Mouse (Mus musculus) cerebellum, adult (tissue): Measurements from ENCODE around the gene Lrrc4c.
A peak's percentile ranks its signal among the peaks of the same experiment; 100 is the strongest.

ENCODE experiments used
- ATAC-seq: cut with Nextera tagmentation; 2 replicates; pipeline ENCODE4 v1.9.2; 2017; ENCODE audit warnings: mild to moderate bottlenecking, moderate library complexity, mixed read lengths; ENCODE audit not compliant: insufficient number of reproducible peaks, low FRiP score, low TSS enrichment

The Lrrc4c gene

DNA sequence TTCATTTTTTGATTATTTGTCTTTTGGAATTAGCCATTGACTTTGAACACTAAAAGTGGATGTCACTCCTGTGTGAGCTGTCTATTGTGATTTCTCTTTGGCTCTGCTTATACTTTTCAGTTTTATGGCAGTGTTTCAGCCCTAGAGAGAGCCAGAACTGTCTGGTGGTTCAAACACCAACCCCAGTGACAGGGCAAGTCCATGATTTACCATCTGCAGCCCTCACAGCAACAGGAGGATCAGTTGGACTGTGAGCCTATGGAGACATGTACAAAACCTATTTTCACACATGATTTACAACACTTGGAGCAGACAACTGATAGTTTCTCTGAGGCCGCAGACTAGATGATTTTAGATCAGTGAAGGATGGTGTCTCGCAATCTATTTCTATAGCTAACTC, 847.8 kb downstream of the Lrrc4c start:
- no peak for ATAC-seq

DNA sequence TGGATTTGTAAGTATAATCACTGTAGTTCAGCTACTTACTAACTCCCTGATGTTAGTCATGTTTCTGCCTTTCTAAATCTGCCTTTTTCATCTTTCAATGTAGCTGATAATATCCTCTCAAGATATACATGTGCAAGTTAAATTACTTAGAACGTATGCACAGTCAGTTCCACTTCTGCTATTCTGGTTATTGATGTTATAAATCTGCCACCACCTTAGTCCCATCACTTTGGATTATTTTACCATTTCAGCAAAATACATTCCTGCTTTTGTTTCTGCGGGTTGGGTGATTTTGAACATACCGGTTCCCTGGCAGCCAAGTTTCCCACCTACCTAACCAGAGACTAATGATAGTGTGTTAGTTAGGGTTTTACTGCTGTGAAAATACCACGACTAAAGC, 860.4 kb downstream of the Lrrc4c start:
- ATAC-seq: no peak

GRCm38 (mm10) chr2:97196968-97197606, 879.1 kb downstream of the Lrrc4c start:
- ATAC-seq: no peak

- ATAC-seq: peak; percentile 99
Observed at GRCm38 (mm10) chr2:97232966-97233365, 915.0 kb downstream of the Lrrc4c start.

DNA sequence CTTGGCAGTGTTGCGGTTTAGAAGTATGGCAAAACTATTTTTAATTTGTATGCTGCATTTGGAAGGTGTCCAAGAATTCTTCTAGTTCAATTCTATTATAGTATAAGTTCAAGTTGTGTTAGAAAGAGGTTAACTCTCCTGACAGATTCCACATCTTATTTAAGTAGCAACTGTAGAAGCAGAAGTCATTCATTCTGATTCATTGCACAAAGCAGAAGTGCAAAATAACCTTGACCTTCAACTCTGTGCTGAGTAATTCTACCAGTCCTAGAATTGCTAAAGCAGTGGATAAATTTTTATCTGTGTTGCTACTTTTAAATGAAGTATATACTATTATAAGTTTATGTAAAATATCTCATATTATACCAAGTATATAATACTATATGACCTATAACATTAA, 916.1 kb downstream of the Lrrc4c start:
- no peak for ATAC-seq

- ATAC-seq: no peak
Observed at GRCm38 (mm10) chr2:97274651-97275050, 956.7 kb downstream of the Lrrc4c start.

GRCm38 (mm10) chr2:97284986-97285385, 967.0 kb downstream of the Lrrc4c start:
- no peak for ATAC-seq

- no peak for ATAC-seq
Observed at GRCm38 (mm10) chr2:97294216-97294615, 976.2 kb downstream of the Lrrc4c start.

- ATAC-seq: peak; percentile 88
Observed at GRCm38 (mm10) chr2:97299704-97300103, 981.7 kb downstream of the Lrrc4c start.

GRCm38 (mm10) chr2:97318008-97318407, 1000.0 kb downstream of the Lrrc4c start:
- no peak for ATAC-seq

- ATAC-seq: no peak
Observed at GRCm38 (mm10) chr2:97318536-97318935, 1000.6 kb downstream of the Lrrc4c start.

GRCm38 (mm10) chr2:97332084-97332682, 1014.2 kb downstream of the Lrrc4c start:
- ATAC-seq: no peak

- ATAC-seq: no peak
Observed at GRCm38 (mm10) chr2:97339627-97340026, 1021.7 kb downstream of the Lrrc4c start.

DNA sequence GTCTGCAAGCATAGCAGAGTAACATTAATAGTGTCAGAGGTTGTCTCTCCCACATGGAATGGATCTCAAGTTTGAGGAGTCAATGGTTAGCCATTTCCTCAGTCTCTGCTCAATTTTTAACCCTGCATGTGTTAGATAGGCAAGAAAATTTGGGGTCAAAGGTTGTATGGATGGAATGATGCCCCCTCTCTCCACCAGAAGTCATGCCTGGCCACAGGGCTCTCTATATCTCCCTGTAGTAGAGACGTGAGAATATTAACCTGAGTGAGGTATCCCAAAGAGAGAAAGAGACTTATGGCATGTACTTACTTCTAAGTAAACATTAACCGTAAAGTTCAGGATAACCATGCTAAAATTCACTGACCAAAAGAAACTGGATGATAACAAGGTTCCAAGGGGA, 1043.3 kb downstream of the Lrrc4c start:
- ATAC-seq: no peak

GRCm38 (mm10) chr2:97369978-97370377, 1052.0 kb downstream of the Lrrc4c start:
- no peak for ATAC-seq

GRCm38 (mm10) chr2:97391437-97391836, 1073.5 kb downstream of the Lrrc4c start:
- ATAC-seq: no peak

DNA sequence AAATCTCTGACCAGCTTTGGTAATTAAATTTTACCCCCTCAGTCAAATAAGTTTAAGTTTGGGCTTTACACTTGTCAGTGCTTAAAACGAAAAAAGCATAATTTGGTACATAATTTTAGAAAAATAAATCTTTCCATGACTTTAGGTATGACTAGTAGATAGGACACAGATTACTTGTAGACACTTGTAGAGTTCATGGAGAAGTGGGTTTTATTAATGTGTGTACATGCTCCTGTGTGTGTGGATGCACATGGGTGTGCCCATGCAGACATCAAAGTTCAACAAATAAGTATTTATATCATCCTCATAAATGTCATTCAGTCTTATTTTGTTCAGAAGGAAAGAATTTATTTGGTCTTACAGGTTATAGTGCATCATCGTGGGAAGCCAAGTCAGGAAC, 1073.9 kb downstream of the Lrrc4c start:
- ATAC-seq: no peak

DNA sequence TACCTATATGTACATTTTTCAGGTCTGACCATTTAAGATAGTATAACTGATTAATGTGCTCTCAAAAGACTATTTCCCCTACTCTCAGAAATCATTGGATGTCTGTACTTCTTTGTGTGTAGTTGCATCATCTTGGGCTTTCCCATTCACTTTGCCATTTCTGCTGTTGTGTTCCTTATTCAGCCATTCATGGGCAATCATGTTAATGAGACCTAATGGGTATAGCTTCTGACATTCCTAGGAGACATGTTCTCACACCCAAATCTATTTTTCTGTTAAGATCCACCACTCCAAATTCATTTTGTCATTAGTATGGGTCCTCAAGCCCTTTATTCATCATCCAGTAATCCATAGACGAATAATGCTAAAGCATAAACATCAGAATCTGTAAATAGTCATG, 1095.1 kb downstream of the Lrrc4c start:
- ATAC-seq: no peak

GRCm38 (mm10) chr2:97414416-97415362, 1096.7 kb downstream of the Lrrc4c start:
- 0 out of 2 replicates have a peak, but pooled peaks have one; percentile 45 for ATAC-seq

- ATAC-seq: no peak
Observed at GRCm38 (mm10) chr2:97434140-97434539, 1116.2 kb downstream of the Lrrc4c start.

DNA sequence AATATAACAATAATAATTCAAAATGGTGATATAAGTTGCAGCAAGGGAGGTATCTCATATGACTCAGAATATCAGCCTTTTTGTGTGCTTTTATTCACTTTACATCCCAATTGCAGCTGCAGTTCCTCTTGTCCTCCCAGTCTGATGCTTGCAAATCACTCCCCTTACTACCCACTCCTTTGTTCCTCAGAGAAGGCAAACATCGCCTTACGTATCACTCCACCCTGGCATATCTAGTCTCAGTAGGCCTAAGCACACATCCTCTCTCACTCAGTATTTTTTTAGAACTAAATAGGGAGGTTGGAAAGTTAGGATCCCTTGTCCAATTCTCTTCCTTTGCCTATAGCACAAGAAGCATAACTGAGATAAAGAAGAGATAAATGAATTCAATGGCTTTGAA, 1117.6 kb downstream of the Lrrc4c start:
- ATAC-seq: no peak
